Mouse (Mus musculus) ovary, postnatal 36 days (tissue): ENCODE measurements around the gene Cnbp.

Experiments used
- DNase-seq: peaks from one replicate; pipeline ENCODE4 v3.0.0; 2022; ENCODE audit warnings: low spot score, mixed read lengths

The Cnbp gene

DNA sequence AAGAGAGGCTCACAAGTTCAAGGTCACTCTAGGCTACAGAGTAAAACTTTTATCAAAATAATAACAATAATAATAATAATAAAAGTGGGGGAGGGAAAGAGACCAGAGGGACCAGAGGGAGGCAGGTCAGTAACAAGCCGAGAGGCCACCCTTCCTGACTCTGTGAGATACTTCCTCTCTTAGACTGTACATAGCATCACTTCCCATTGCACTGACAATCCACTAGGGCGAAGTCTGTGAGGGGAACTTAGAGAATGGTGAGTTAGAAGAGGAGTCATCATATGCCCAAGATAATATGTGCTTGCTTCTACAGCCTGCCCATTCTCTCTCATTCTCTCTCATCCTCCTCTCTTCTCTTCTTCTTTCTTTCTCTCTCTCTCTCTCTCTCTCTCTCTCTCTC lies 44.9 kb downstream of the Cnbp start:
- DNase-seq = no peak

DNA sequence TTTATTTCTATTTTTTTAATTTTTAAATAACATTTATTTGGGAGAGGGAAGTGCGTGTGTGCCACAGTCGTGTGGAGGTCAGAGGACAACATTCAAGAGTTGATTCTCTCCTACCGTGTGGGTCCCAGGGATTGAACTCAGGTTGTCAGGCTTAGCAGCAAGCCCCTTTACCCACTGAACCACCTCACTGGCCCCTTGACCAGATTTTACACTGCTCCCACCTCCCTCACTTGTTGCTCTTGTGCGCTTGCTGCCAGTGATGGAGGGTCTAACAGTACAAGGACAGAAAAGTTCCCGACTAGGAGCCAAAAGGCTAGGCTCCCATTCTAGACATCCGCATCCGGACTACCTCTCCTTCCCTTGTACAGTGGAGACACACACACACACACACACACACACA lies 45.5 kb downstream of the Cnbp start:
- no peak for DNase-seq

DNA sequence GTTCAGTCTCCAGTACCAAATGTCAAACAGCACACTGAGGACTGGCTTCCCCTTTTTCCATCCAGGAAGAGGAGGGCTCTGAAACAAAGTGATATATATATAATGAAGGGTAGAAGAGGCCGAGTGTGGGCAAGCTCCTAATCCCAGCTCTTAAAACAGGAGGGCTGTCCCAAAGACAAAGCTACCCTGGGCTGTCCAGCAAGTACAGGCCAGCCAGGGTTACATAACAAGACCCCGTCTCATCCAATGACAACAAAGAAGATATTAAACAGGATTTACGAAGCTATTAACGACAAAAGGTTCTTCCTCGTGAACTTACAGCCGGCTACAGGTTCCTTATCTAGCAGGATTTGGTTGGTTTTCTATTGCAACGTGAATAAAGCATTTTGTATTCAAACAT lies 46.0 kb downstream of the Cnbp start:
- no peak for DNase-seq

DNA sequence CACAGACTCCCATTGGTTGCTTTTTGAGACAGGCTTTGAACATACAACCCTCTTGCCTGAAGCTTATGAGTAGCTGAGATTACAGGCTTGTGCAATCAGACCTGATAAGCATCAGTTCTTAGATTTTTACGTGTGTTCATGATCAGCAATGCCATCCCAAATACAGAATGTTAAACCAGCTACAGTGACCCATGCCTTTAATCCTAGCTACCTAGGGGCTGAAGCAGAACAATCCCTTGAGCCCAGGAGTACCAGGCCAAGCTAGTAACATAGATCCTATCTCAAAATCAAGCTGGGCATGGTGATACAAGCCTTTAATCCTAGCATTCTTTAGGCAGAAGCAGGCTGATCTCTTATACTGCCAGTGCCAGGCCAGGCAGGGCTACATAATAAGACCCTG lies 46.9 kb downstream of the Cnbp start:
- no peak for DNase-seq

- DNase-seq = no peak
These were observed 48.4 kb downstream of the Cnbp start for GRCm38 (mm10) chr6:87802462-87802861.

GRCm38 (mm10) chr6:87799576-87799975 lies 51.3 kb downstream of the Cnbp start:
- DNase-seq = no peak

DNA sequence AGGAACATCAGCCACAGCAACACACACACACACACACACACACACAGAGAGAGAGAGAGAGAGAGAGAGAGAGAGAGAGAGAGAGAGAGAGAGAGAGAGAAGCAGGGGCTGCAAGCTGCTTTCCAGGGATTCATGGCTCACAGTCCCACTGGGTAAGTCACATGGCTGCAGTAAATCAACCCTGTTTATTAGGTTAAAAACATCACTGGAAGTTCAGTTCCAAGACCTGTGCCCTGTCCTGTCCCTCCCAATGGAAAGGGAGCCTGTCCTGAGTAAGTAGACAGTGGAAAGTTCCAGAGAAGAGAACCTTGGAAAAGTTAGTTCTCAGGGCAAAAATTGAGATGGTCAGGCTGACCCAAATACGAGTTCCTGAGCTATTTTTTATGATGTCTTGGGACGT lies 53.6 kb downstream of the Cnbp start:
- DNase-seq = no peak

DNA sequence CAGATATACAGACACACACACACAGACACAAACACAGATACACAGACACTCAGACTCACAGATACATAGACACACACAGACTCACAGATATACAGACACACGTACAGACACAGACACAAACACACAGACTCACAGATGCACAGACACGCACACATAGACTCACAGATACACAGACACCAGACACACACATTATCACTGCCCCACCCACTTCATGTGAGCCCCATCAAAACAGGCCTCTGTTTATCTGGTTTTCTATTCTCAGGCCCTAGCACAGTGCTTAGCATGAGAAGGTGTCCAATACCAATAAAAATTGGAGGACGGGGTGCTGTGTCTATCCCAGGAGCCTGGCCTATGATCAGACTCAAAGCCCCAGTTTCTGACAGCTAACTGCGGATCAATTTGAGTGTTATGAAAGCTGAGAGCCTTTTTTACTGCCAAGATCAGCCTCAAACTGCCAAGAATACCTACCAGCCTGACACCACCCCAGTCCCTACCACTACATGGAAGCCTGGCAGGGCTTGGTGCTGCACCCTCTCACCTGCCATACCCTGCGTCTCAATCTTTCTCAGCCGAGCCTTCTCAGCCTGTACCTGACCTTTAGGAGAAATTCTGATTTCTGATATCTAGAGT lies 54.5 kb downstream of the Cnbp start:
- DNase-seq = no peak

- no peak for DNase-seq
These were observed 55.3 kb downstream of the Cnbp start for GRCm38 (mm10) chr6:87795385-87796150.

DNA sequence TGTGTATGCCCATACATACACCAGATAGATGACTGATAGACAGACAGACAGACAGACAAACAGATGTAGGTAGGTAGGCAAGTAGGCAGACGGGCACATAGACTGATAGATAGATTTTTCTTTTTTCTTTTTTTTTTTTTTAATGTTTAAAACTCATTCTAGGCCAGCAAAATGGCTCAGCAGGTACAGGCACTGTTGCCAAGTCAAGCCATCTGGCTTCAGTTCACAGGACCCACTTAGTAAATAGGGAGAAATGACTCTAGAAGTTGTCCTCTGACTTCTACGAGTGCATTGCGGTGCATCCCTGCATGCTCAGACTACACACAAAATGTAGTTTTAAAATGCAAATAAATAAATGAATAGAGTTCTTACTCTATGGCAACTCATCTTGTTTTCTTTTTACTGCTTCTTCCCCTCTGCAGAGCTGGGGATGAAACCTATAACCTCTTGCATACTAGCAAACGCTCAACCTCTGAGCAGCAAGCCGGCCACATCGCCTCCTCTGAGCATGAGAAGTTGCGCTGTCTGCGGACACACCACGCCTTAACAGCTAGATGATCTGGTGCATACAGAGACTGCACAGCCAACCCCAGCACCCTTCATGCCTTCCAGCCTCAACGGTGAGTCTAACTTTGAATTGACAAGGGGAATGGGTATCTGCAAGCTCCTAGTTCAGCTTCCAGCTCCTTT lies 56.9 kb downstream of the Cnbp start:
- no peak for DNase-seq
